Mouse (Mus musculus): ENCODE measurements around the gene Astl.

The Astl gene

GRCm38 (mm10) chr2:127324456-127324855 lies 14.0 kb upstream of the Astl start:
- no peak for DNase-seq (ENCODE audit: low read depth, low spot score)

DNA sequence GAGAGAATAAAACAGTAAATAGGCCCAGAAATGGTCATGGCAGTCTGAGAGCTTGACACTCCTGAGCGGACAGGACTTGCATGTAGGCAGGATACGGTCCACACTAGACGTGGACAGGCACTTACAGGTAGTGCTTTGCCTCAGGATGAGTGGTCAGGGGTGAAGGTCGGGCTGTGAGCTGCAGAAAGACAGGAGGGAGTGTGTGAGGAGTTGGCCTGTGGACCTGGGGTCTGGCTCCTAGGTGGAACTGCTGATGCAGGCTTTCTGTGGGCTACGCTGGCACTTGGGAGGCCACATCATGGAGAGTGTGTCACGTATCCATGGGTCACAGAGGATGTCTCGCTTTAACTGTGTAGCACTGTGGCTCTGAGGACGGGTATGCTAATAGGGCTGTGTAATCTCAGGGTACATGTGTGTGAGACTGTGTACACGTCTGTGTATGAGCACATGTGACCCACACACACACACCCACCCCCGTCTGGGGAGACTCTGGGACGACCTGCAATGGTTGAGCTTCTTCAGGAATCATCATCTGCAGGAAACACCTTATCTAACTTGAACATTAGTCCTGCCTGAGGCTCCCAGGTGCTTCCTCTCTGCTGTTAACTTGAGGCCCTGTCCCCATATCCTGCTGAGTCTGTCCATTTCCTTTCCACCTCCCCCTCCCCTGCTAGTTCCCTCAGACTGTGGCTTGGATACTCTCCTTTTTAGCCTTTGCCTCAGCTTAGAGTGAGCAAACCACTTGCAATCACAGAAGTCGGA lies 10.2 kb upstream of the Astl start:
- DNase-seq (ENCODE audit: low read depth, low spot score), result no peak

DNA sequence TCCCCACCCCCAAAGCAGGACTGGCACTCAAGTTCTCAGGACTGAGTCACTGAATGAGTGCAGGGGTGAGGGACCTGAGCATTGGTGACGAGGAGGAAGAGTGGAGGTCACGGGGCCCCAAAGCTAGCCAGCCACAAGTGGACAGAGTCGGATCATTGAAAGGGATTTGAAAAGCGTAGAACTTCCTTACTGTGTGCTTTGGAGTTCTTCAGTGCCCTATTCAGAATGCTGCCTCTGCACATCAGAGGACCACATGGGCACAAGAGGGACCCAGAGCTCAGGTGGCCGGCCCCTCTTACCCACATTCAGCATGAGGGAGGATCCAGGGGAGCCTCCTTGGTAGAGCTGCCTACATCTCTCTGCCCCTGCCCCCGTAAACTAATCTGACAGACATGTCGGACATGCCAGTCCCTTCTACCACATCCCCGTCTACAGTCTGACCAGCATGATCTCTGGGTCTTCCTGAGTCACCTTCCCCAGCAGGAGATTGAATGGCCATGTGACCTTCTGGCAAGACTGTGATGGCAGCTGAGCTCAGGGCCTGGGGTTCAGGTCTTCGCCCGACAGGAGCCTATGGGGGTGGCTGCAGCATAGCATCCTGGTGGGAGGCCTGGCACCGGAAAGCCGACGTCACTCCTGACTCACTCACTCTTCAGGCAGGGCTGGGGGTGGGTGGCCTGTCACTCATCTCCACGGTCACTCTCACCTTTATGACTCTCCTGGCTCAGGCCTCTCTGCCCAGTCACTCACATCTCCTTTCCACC lies 5.5 kb upstream of the Astl start:
- DNase-seq (ENCODE audit: low read depth, low spot score), result no peak

- no peak for DNase-seq (ENCODE audit: low read depth, low spot score)
Observed at GRCm38 (mm10) chr2:127333945-127334603, 4.4 kb upstream of the Astl start.

- no peak for DNase-seq (ENCODE audit: low read depth, low spot score)
Observed at GRCm38 (mm10) chr2:127335078-127335541, 3.3 kb upstream of the Astl start.

- peak; percentile 15 for DNase-seq (ENCODE audit: low read depth, low spot score)
Observed at GRCm38 (mm10) chr2:127335767-127336496, 2.5 kb upstream of the Astl start, which contains the start of gene Dusp2. TSS of gene Dusp2 (plus strand) at chr2:127336159.

DNA sequence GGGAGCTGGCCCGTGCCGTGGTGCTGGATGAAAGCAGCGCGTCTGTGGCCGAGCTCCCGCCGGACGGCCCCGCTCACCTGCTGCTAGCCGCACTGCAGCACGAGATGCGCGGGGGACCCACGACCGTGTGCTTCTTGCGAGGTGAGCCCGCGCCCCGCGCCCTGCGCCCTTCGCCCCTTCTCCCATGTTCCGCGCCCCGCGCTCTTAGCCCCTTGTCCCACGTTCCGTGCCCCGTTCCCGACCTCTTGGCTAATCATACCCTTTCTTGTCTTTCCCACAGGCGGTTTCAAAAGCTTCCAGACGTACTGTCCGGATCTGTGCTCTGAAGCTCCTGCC lies 2.0 kb upstream of the Astl start:
- no peak for DNase-seq (ENCODE audit: low read depth, low spot score)

DNA sequence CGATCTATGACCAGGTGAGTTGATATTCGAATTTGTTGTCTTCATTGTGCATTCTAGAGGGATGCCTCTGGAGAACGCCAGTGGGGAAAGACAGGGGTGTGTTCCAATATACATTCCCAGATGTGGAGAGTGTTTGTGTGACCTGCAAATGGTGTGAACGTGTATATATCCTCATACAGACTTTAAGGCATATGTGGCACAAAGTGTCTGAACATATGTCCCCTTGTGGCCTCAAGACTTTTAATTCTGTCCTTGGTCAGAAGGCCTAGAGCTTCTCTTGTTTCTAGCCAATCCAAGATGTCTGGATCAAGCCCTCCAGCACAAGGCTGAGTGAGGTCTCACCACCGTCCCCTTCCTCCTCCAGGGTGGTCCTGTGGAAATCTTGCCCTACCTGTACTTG lies 1.6 kb upstream of the Astl start:
- no peak for DNase-seq (ENCODE audit: low read depth, low spot score)

DNA sequence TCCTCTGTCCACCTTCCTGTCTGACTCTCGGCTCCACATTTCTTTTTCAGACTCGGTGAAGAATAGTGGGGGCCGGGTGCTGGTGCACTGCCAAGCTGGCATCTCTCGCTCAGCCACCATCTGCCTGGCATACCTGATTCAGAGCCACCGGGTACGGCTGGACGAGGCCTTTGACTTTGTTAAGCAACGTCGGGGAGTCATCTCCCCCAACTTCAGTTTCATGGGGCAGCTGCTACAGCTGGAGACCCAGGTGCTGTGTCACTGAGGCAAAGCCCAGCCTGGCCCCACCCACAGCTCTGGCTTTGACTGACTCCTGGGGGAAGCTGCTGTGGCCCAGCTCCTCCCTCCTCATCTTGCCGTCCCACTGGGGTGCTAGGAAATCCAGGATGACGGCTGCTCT lies 908 bp upstream of the Astl start:
- DNase-seq (ENCODE audit: low read depth, low spot score), result no peak

DNA sequence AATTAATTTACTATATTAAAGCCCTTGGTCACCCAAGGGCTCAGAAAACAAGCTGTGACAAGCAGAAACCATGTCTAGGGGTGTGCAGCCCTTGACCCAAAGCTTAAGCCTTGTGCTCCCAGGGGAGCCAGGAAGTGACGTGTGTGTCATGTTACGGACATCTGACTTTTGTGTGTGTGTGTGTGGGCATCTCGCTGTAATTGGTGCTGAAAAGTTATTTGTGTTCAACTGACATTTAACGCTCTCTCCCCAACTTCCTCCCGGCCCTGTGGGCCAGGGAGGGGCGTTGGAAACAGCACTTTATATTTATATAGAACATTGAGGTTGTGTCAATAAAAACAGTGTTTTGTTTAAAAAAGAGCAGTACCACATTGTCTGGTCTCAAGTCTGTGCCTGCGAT lies 427 bp upstream of the Astl start:
- DNase-seq (ENCODE audit: low read depth, low spot score), result no peak

- no peak for DNase-seq (ENCODE audit: low read depth, low spot score)
Observed at GRCm38 (mm10) chr2:127338833-127339232, 394 bp downstream of the Astl start.

- DNase-seq (ENCODE audit: low read depth, low spot score), result no peak
Observed at GRCm38 (mm10) chr2:127339262-127339661, 823 bp downstream of the Astl start.

DNA sequence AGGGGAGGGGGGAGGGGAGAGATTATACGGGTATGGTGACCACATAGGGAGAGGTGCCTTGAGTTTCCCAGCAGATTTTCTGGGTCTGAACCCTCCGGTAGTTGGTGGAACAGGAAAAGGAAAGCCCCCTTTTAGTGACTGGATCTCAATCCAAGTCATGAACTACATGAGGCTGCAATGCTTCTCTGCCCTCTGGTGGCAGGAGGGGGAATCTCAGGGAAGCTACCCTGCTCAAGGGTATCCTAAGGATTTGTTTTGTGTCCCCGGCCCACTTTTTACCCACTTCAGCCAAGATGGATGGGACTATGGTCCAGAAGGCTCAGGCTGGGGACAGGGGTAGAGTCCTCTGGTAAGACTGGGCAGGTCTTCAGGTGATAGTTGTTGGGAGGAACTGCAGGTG lies 2.7 kb downstream of the Astl start:
- no peak for DNase-seq (ENCODE audit: low read depth, low spot score)

DNA sequence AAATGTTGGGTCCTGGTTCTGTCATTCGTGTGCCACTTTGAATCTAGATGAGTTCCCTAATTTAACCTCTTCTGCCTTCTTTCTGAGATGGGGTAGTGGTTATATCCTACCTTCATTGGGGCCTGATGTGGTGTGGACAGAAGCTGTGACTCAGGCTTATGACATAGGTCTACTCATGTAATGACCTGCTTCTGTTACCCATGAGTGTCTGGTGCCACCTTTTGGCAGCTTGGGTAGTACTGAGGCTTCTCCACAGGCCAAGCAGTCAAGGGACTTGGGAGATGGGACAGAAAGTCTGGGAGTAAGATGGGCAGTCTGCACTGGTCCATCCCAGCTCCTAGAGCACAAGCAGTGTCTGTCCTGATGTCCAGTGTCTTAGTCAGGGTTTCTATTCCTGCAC lies 7.9 kb downstream of the Astl start:
- no peak for DNase-seq (ENCODE audit: low read depth, low spot score)

- no peak for DNase-seq (ENCODE audit: low read depth, low spot score)
Observed at GRCm38 (mm10) chr2:127347147-127347985, 8.9 kb downstream of the Astl start.

DNA sequence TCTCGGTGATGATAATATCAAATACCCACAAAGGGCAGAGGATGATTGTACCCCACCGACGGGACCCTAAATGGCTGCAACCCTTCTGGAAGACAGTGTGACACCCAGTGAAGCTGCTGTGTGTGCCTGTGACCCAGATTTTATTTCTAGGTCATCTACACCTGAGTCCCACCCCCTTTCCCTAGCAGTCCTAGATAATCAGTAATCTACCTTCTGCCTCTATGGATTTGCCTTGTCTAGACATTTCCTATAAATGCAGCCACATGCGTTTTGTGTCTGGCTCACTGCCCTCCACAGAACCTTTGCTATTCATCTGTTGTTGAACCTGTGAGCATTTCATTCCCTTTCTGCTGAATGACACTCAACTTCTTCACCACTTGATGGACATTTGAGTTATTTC lies 15.4 kb downstream of the Astl start:
- no peak for DNase-seq (ENCODE audit: low read depth, low spot score)

- DNase-seq (ENCODE audit: low read depth, low spot score), result peak; percentile 50
Observed at GRCm38 (mm10) chr2:127362459-127363281, 24.2 kb downstream of the Astl start, which contains the start of gene Adra2b. TSS of gene Adra2b (plus strand) at chr2:127363208.

DNA sequence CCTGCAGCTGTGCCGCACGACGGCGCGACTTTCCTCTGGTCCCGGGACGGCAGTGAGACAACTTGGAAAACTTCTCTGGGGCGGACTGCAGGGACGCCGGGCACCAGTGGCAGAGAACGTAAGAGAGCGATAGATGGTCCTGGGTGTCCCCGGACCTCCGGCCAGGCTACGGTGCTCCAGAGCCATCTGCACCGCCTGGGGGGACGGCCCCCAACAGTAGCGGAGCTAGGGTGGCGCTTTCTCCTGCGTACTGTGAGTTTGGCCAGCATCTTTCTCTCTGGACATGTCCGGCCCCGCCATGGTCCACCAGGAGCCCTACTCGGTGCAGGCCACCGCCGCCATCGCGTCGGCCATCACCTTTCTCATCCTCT lies 24.8 kb downstream of the Astl start:
- no peak for DNase-seq (ENCODE audit: low read depth, low spot score)

GRCm38 (mm10) chr2:127363696-127364095 lies 25.3 kb downstream of the Astl start:
- no peak for DNase-seq (ENCODE audit: low read depth, low spot score)

GRCm38 (mm10) chr2:127364452-127364851 lies 26.0 kb downstream of the Astl start:
- DNase-seq (ENCODE audit: low read depth, low spot score), result no peak
